Mouse (Mus musculus): ENCODE results near the gene 4931409K22Rik. TPM values are rescaled to one million over a fixed set of nuclear protein-coding genes. Genes with fewer than 3 reads are reported as not detected.
A peak's percentile ranks its signal among the peaks of the same experiment; 100 is the strongest.

Gene 4931409K22Rik
- polyA plus RNA-seq, 1 experiment from 2014 or later = 0.20 TPM

DNA sequence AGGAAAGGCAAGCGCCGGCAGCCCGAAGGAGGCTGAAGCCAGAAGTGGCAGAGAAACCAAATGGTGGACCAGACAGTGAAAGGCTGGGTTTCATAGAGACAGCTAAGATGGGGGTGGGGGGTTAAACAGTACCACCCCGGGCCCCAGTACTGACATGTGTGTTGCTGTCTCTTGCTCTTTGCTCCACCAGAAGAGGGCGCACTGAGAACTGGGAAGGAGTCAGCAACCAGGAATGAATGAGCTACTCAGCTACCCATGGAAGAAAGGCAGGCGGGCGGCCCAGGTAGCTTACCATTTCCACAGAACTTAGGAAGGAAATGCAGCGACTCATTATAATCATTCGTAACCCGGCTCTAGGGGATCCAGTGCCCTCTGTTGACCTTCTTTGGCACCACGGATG is 46.0 kb downstream of the 4931409K22Rik start:
- 50% methylated on average over 11 of the region's 11 CpGs for WGBS

DNA sequence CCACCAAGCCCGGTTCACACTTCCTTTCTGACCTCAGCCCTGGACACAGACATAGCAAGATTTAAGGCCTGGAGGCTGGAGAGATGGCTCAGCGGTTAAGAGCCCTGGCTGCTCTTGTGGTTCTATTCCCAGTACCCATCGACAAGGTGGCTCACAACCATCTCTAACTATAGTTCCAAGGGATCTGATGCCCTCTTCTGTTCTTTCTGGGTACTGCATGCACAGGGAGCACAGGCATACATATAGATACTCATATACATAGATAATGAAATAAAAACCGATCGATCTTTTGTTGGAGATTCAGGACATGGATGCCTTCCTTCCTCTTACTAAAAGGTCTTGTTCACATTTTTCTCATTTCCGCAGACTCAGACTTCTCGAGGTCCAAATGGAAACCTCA is 48.2 kb downstream of the 4931409K22Rik start:
- Histone ChIP-seq H3K9me3 (ENCODE audit: control insufficient read depth, low read length) (no peaks in the 10 kb centered on the region; the same call in 1 of the 2 replicates), H3K27me3 (ENCODE audit: control insufficient read depth, insufficient read depth, low read length) (no peaks in the 10 kb centered on the region), H3K9ac (ENCODE audit: low read length) (no peak overlapping the region), H3K27ac (ENCODE audit: low read depth, low read length) (no peak overlapping the region), H3K4me3 (ENCODE audit: low read depth, low read length) (no peak overlapping the region), H3K4me2 (ENCODE audit: low read depth, low read length, severe bottlenecking) (no peak overlapping the region), H3K4me1 (replicated peaks; ENCODE audit: control insufficient read depth, insufficient read depth, low read length) (peaks cover 3% of the 10 kb centered on the region), H3K36me3 (ENCODE audit: control insufficient read depth, insufficient read depth, low read length) (no peaks in the 10 kb centered on the region)
- DNase-seq (ENCODE audit: low spot score) (no peak), ATAC-seq (replicated peaks; ENCODE audit: low FRiP score) (no peak)
- 90% methylated on average over 7 of the region's 7 CpGs for WGBS

More for the DNA sequence above, 46.0 kb downstream of the 4931409K22Rik start:
- DNase-seq (ENCODE audit: low spot score) (no peak), ATAC-seq (replicated peaks; ENCODE audit: low FRiP score) (no peak)
- no peaks in the 10 kb centered on the region for H3K4me1 ChIP-seq (replicated peaks; ENCODE audit: control insufficient read depth, insufficient read depth, low read length)
- no peaks in the 10 kb centered on the region; the same call in 1 of the 2 replicates for H3K9me3 ChIP-seq (ENCODE audit: control insufficient read depth, low read length)
- no peak overlapping the region for H3K9ac ChIP-seq (ENCODE audit: low read length)
- no peaks in the 10 kb centered on the region for H3K36me3 ChIP-seq (ENCODE audit: control insufficient read depth, insufficient read depth, low read length)
- no peak overlapping the region for H3K4me3 ChIP-seq (ENCODE audit: low read depth, low read length)
- H3K4me2 ChIP-seq (ENCODE audit: low read depth, low read length, severe bottlenecking) = no peak overlapping the region
- no peaks in the 10 kb centered on the region for H3K27me3 ChIP-seq (ENCODE audit: control insufficient read depth, insufficient read depth, low read length)
- H3K27ac ChIP-seq (ENCODE audit: low read depth, low read length) = no peak overlapping the region

DNA sequence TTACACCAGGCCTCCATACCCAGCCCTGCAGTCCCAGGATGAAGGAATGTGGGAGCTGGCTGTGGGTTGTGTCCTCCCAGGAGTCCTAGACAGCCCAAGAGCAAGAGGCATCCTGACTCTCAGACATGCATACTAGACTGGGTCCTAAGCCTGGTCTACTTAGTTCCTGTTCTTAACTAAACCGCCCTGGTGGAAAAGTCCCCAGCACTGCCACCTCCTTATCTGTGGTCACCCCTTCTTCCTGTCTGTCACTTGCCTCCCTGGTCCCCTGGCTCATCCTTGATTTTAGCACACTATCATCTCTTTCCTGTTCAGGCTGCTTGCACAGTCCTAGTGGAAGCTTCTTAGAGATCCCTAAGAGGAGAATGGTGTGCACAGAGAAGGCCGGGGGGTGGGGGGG is 51.1 kb downstream of the 4931409K22Rik start:
- Histone ChIP-seq H3K4me2 (ENCODE audit: low read depth, low read length, severe bottlenecking) (no peak overlapping the region), H3K36me3 (ENCODE audit: control insufficient read depth, insufficient read depth, low read length) (peaks cover 3% of the 10 kb centered on the region; the same call in 1 of the 2 replicates), H3K4me1 (replicated peaks; ENCODE audit: control insufficient read depth, insufficient read depth, low read length) (peaks cover 3% of the 10 kb centered on the region), H3K9ac (ENCODE audit: low read length) (no peak overlapping the region), H3K9me3 (ENCODE audit: control insufficient read depth, low read length) (no peaks in the 10 kb centered on the region; the same call in 1 of the 2 replicates), H3K4me3 (ENCODE audit: low read depth, low read length) (no peak overlapping the region), H3K27me3 (ENCODE audit: control insufficient read depth, insufficient read depth, low read length) (no peaks in the 10 kb centered on the region), H3K27ac (ENCODE audit: low read depth, low read length) (no peak overlapping the region)
- ATAC-seq (replicated peaks; ENCODE audit: low FRiP score) = no peak
- WGBS = 62% methylated on average over 2 of the region's 2 CpGs
- no peak for DNase-seq (ENCODE audit: low spot score)

DNA sequence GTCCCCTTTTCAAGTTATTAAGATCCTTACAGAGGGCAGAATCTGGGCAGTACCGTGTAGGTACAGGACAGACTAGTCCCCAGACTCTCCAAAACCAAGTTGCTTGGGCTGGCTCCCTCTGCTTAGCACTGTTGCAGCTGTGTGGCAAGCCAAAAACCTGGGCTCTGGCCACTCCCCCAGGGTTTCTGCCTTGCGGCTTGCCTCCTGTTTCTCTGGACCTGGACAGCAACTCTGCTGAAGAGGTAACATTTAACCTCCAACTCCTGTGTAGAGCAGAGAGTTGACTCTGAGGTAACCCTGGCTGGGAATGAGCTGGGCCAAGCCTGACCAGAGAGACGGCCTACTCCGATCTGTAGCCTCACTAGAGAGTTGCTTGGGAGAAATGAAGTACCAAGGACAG is 53.8 kb downstream of the 4931409K22Rik start:
- DNase-seq (ENCODE audit: low spot score) (no peak), ATAC-seq (replicated peaks; ENCODE audit: low FRiP score) (no peak)
- Histone ChIP-seq H3K36me3 (ENCODE audit: control insufficient read depth, insufficient read depth, low read length) (peaks cover 3% of the 10 kb centered on the region; the same call in 1 of the 2 replicates), H3K4me2 (ENCODE audit: low read depth, low read length, severe bottlenecking) (no peak overlapping the region), H3K4me3 (ENCODE audit: low read depth, low read length) (no peak overlapping the region), H3K4me1 (replicated peaks; ENCODE audit: control insufficient read depth, insufficient read depth, low read length) (peaks cover 4% of the 10 kb centered on the region), H3K9me3 (ENCODE audit: control insufficient read depth, low read length) (no peaks in the 10 kb centered on the region), H3K9ac (ENCODE audit: low read length) (no peak overlapping the region), H3K27ac (ENCODE audit: low read depth, low read length) (no peak overlapping the region), H3K27me3 (ENCODE audit: control insufficient read depth, insufficient read depth, low read length) (no peaks in the 10 kb centered on the region)
- WGBS = 73% methylated on average over 4 of the region's 4 CpGs

DNA sequence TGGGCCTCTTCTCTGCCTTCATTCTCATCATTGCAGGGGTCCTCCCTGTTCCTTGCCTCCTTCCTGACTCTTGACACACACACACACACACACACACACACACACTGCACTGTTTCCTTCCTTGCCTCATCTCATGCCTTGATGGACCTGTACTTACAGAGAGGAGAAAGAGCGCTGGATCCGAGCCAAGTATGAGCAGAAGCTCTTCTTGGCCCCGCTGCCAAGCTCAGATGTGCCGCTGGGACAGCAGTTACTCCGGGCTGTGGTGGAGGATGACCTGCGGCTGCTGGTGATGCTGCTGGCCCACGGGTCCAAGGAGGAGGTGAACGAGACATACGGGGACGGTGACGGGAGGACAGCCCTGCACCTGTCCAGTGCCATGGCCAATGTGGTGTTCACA is 55.8 kb downstream of the 4931409K22Rik start:
- Histone ChIP-seq H3K4me2 (ENCODE audit: low read depth, low read length, severe bottlenecking) (no peak overlapping the region), H3K9ac (ENCODE audit: low read length) (no peak overlapping the region), H3K9me3 (ENCODE audit: control insufficient read depth, low read length) (no peaks in the 10 kb centered on the region), H3K4me3 (ENCODE audit: low read depth, low read length) (no peak overlapping the region), H3K4me1 (replicated peaks; ENCODE audit: control insufficient read depth, insufficient read depth, low read length) (peaks cover 9% of the 10 kb centered on the region), H3K27me3 (ENCODE audit: control insufficient read depth, insufficient read depth, low read length) (no peaks in the 10 kb centered on the region; the same call in 1 of the 2 replicates), H3K36me3 (ENCODE audit: control insufficient read depth, insufficient read depth, low read length) (peaks cover 3% of the 10 kb centered on the region; the same call in 1 of the 2 replicates), H3K27ac (ENCODE audit: low read depth, low read length) (no peak overlapping the region)
- DNase-seq (ENCODE audit: low spot score) (no peak), ATAC-seq (replicated peaks; ENCODE audit: low FRiP score) (no peak)
- 91% methylated on average over 11 of the region's 11 CpGs for WGBS

DNA sequence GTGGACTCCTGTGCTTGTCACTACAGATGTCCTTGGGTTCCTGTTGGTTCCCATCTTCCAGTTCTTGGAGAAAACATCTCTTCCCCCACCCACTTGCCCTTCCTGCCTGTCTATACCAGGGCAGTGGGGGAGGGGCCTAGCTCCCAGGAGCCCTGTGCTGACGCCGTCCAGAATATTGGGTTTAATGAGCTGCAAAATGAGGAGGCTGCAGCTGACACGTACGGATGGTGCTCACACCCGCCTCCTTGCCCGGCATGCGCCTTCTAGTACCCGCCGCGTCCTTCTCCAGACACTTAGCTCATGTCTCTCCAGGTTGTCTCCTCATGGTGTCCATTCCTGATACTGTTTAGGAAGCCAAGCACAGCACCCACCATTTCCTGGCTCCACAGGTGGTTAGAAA is 57.5 kb downstream of the 4931409K22Rik start:
- Histone ChIP-seq H3K36me3 (ENCODE audit: control insufficient read depth, insufficient read depth, low read length) (peaks cover 3% of the 10 kb centered on the region; the same call in 1 of the 2 replicates), H3K27ac (ENCODE audit: low read depth, low read length) (no peak overlapping the region), H3K4me3 (ENCODE audit: low read depth, low read length) (no peak overlapping the region), H3K9me3 (ENCODE audit: control insufficient read depth, low read length) (no peaks in the 10 kb centered on the region), H3K4me1 (replicated peaks; ENCODE audit: control insufficient read depth, insufficient read depth, low read length) (peaks cover 6% of the 10 kb centered on the region; the same call in 1 of the 2 replicates), H3K27me3 (ENCODE audit: control insufficient read depth, insufficient read depth, low read length) (no peaks in the 10 kb centered on the region; the same call in 1 of the 2 replicates), H3K9ac (ENCODE audit: low read length) (no peak overlapping the region), H3K4me2 (ENCODE audit: low read depth, low read length, severe bottlenecking) (no peak overlapping the region)
- DNase-seq (ENCODE audit: low spot score) (no peak), ATAC-seq (replicated peaks; ENCODE audit: low FRiP score) (0 out of 2 replicates have a peak, but pooled peaks have one; percentile 19)
- 67% methylated on average over 10 of the region's 10 CpGs for WGBS

- H3K27me3 ChIP-seq (ENCODE audit: control insufficient read depth, insufficient read depth, low read length) = no peaks in the 10 kb centered on the region; the same call in 1 of the 2 replicates
- H3K4me1 ChIP-seq (replicated peaks; ENCODE audit: control insufficient read depth, insufficient read depth, low read length) = peaks cover 6% of the 10 kb centered on the region; the same call in 1 of the 2 replicates
- 54% methylated on average over 12 of the region's 12 CpGs for WGBS
Measured at GRCm38 (mm10) chr5:24497526-24497925, 59.1 kb downstream of the 4931409K22Rik start.

DNA sequence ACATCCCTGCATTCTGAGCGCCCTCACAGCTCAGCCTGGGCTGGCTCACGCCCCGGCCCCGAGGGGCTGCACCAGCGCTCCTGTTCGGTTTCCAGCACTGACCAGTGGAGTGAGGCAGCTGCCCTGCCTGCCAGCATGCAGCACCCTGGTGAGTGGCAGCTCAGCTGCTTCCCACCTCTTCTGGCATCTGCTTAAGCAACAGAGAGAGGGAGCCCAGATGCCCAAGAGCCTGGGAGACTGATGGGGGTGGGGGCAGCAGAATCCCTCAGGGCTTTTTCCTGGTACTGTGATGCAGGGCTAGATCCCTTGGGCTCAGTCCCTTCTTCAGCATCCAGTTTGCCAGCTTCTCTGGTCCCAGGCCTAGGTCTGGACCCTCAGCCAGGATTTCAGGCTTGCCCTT is 59.9 kb downstream of the 4931409K22Rik start:
- no peaks in the 10 kb centered on the region; the same call in 1 of the 2 replicates for H3K27me3 ChIP-seq (ENCODE audit: control insufficient read depth, insufficient read depth, low read length)
- no peak overlapping the region for H3K4me2 ChIP-seq (ENCODE audit: low read depth, low read length, severe bottlenecking)
- ATAC-seq (replicated peaks; ENCODE audit: low FRiP score) (no peak), DNase-seq (ENCODE audit: low spot score) (no peak)
- H3K9ac ChIP-seq (ENCODE audit: low read length) = no peak overlapping the region; the same call in 1 of the 2 replicates
- no peaks in the 10 kb centered on the region for H3K9me3 ChIP-seq (ENCODE audit: control insufficient read depth, low read length)
- H3K27ac ChIP-seq (ENCODE audit: low read depth, low read length) = no peak overlapping the region
- H3K4me1 ChIP-seq (replicated peaks; ENCODE audit: control insufficient read depth, insufficient read depth, low read length) = peaks cover 6% of the 10 kb centered on the region; the same call in 1 of the 2 replicates
- WGBS = 50% methylated on average over 6 of the region's 6 CpGs
- H3K4me3 ChIP-seq (ENCODE audit: low read depth, low read length) = no peak overlapping the region
- H3K36me3 ChIP-seq (ENCODE audit: control insufficient read depth, insufficient read depth, low read length) = peaks cover 3% of the 10 kb centered on the region; the same call in 1 of the 2 replicates

More at GRCm38 (mm10) chr5:24497526-24497925, 59.1 kb downstream of the 4931409K22Rik start:
- ATAC-seq (replicated peaks; ENCODE audit: low FRiP score) (no peak), DNase-seq (ENCODE audit: low spot score) (no peak)
- Histone ChIP-seq H3K27ac (ENCODE audit: low read depth, low read length) (no peak overlapping the region), H3K9ac (ENCODE audit: low read length) (no peak overlapping the region), H3K4me3 (ENCODE audit: low read depth, low read length) (no peak overlapping the region), H3K36me3 (ENCODE audit: control insufficient read depth, insufficient read depth, low read length) (peaks cover 3% of the 10 kb centered on the region; the same call in 1 of the 2 replicates), H3K9me3 (ENCODE audit: control insufficient read depth, low read length) (no peaks in the 10 kb centered on the region), H3K4me2 (ENCODE audit: low read depth, low read length, severe bottlenecking) (no peak overlapping the region)

GRCm38 (mm10) chr5:24495019-24495418 is 61.6 kb downstream of the 4931409K22Rik start:
- Histone ChIP-seq H3K4me1 (replicated peaks; ENCODE audit: control insufficient read depth, insufficient read depth, low read length) (peaks cover 8% of the 10 kb centered on the region; the same call in 1 of the 2 replicates), H3K9ac (ENCODE audit: low read length) (no peak overlapping the region), H3K27me3 (ENCODE audit: control insufficient read depth, insufficient read depth, low read length) (no peaks in the 10 kb centered on the region; the same call in 1 of the 2 replicates), H3K9me3 (ENCODE audit: control insufficient read depth, low read length) (no peaks in the 10 kb centered on the region), H3K27ac (ENCODE audit: low read depth, low read length) (no peak overlapping the region), H3K4me3 (ENCODE audit: low read depth, low read length) (no peak overlapping the region), H3K36me3 (ENCODE audit: control insufficient read depth, insufficient read depth, low read length) (no peaks in the 10 kb centered on the region; the same call in 1 of the 2 replicates), H3K4me2 (ENCODE audit: low read depth, low read length, severe bottlenecking) (no peak overlapping the region)
- 73% methylated on average over 15 of the region's 15 CpGs for WGBS
- no peak for DNase-seq (ENCODE audit: low spot score)
- no peak for ATAC-seq (replicated peaks; ENCODE audit: low FRiP score)
